Mouse (Mus musculus): Measurements from ENCODE around the gene Amhr2.

The Amhr2 gene

GRCm38 (mm10) chr15:102445146-102445545 is at the start of gene Amhr2:
Amhr2 (plus strand) TSS chr15:102445367.
- CTCF ChIA-PET: no interaction called here

DNA sequence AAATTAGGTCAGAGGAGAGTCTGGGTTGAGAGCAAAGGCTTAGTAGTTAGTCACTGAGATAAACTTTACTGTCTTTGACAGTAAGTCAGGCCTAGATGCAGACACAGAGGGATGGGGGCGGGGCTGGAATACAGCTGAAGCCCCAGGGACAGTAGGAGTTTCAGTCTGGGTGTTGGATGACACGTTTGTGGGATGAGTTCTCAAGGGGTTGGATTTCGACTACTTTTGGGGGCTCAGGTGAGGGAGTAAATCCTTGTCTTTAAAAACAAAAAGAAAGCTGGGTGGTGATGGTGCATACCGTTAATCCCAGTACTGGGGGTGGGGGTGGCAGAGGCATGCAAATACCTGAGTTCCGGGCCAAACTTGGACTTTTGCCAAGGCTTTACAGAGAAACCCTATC is 46.5 kb upstream of the Amhr2 start:
- CTCF ChIA-PET: interaction anchor here (1.0 kb wide), 2 partner anchors 22 to 29 kb away, joined by 3 read pairs; no protein-coding TSS in a partner anchor

GRCm38 (mm10) chr15:102399229-102400221 is 45.6 kb upstream of the Amhr2 start:
- CTCF ChIA-PET: interaction anchor here (0.6 to 1.0 kb wide), 7 partner anchors 15 to 137 kb away, joined by 3 to 8 read pairs (median 3); no protein-coding TSS in a partner anchor

DNA sequence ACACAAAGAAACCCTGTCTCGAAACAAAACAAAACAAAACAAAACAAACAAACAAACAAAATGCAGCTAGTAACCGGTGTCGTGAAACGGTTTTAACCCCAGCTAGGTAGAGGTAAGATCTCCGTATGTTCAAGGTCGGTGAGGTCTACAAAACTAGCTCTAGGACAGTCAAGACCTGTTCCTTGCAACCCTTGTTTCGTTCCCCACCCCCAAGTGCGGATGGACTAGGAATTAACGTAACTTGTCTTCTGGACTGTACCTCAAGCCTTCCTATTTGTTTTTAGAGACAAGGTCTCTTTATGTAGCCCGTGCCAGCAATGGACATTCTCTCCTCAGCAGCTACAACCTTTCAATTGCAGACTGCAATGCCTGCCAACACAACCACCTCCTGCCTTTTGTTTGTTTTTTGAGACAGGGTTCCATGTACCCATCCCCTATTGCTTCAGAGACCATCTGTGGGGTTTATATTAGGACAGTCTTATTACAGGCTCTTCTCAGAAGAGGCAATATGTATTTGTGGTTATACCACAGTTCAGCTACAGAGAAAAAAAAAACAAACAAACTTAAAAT is 44.6 kb upstream of the Amhr2 start:
- CTCF ChIA-PET: interaction anchor here (0.7 kb wide), 1 partner anchor 14 kb away, joined by 4 read pairs; no protein-coding TSS in a partner anchor

GRCm38 (mm10) chr15:102401278-102401677 is 43.9 kb upstream of the Amhr2 start:
- CTCF ChIA-PET: no interaction called here

- CTCF ChIA-PET: interaction anchor here (0.6 kb wide), 1 partner anchor 10 kb away, joined by 3 read pairs; no protein-coding TSS in a partner anchor
Observed at GRCm38 (mm10) chr15:102402210-102402609, 43.0 kb upstream of the Amhr2 start.

GRCm38 (mm10) chr15:102404608-102405488 is 40.3 kb upstream of the Amhr2 start:
- CTCF ChIA-PET: interaction anchor here (0.5 to 0.9 kb wide), 5 partner anchors 15 to 835 kb away, joined by 3 to 14 read pairs (median 4); partner anchors contain the start of gene Hnrnpa1

- CTCF ChIA-PET: interaction anchor here (0.6 to 0.7 kb wide), 3 partner anchors 15 to 28 kb away, joined by 3 to 8 read pairs (median 3); no protein-coding TSS in a partner anchor
Observed at GRCm38 (mm10) chr15:102405489-102406195, 39.5 kb upstream of the Amhr2 start, which contains the start of gene Sp1. Sp1 (plus strand) TSS chr15:102406143.

DNA sequence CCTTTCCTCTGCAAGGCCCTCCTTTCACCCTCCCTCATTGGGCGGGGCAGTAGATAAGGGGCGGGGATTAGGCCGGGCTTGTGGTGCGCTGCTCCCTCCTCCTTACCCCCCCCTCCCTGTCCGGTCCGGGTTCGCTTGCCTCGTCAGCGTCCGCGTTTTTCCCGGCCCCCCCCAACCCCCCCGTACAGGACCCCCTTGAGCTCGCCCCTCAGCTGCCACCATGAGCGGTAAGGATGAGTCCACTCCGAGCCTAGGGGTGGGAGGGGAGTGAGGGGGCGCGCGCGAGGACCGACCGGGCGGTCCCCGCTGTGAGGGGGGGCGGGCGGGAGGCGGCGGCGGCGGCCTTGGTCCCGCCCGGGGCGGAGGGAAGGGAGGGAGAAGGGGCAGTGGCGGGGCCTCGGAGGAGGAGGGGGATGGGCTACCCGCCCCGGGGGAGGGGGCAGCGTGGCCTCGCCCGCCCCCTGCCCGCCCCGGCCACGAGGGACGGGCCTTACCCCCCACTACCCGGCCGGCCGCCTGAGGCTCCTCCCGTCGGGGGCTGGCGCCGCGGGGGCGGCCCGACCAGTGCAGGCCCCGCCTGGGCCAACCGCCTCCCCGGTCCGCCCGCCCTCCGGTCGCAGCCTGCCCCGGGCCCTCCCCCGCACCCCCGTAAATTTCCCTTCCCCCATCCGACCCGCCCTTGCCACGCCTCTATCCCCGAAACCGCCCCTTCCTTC is 38.8 kb upstream of the Amhr2 start:
- CTCF ChIA-PET: interaction anchor here (0.7 kb wide), 1 partner anchor 29 kb away, joined by 3 read pairs; no protein-coding TSS in a partner anchor

DNA sequence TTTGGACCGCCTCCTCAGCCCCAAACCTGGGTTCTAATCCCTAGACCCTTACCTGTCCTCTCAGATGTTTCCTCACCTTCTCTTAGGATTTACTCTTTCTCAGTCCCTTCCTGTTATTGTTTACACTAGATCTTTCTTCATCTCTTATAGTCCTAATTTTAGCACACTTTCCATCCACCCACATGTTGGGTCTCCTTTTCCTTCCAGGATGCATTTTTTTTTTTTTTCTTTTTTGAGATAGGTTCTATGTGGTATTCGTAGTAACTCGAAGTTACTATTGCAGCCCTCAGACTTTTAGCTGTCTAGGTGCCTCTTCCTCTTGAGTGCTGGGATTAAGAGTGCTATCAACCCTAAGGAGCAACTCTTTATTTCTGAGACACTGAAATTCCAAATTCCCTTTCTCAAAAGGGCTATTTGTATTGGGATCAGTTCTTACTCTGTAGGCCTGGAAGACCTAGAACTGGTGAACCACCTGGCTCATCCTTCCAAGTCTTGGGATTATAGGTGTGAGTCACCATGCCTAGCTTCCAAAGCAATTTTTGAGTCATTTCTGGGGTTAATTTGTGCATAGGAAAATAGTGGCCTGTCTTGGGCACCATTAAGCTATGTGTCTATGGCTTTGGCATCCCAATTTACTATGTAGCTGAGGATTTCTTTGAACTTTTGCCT is 38.1 kb upstream of the Amhr2 start:
- CTCF ChIA-PET: interaction anchor here (0.7 to 1.9 kb wide), 2 partner anchors 13 to 55 kb away, joined by 3 to 4 read pairs; no protein-coding TSS in a partner anchor

GRCm38 (mm10) chr15:102407681-102408557 is 37.2 kb upstream of the Amhr2 start:
- CTCF ChIA-PET: interaction anchor here (0.6 to 1.9 kb wide), 4 partner anchors 12 to 55 kb away, joined by 3 to 18 read pairs (median 4); no protein-coding TSS in a partner anchor

DNA sequence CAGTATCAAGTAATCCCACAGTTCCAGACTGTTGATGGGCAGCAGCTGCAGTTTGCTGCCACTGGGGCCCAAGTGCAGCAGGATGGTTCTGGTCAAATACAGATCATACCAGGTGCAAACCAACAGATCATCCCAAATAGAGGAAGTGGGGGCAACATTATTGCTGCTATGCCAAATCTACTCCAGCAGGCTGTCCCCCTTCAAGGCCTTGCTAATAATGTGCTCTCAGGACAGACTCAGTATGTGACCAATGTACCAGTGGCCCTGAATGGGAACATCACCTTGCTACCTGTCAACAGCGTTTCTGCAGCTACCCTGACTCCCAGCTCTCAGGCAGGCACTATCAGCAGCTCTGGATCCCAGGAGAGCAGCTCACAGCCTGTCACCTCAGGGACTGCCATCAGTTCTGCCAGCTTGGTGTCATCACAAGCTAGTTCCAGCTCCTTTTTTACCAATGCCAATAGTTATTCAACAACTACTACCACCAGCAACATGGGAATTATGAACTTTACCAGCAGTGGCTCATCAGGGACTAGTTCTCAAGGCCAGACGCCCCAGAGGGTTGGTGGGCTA is 36.5 kb upstream of the Amhr2 start:
- CTCF ChIA-PET: interaction anchor here (0.6 to 1.9 kb wide), 3 partner anchors 11 to 27 kb away, joined by 4 to 18 read pairs (median 5); no protein-coding TSS in a partner anchor

DNA sequence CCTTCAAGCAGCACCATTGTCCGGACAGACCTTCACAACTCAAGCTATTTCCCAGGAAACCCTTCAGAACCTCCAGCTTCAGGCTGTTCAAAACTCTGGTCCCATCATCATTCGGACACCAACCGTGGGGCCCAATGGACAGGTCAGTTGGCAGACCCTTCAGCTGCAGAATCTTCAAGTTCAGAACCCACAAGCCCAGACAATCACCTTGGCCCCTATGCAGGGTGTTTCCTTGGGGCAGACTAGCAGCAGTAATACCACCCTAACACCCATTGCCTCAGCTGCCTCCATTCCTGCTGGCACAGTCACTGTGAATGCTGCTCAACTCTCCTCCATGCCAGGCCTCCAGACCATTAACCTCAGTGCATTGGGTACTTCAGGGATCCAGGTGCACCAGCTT is 35.9 kb upstream of the Amhr2 start:
- CTCF ChIA-PET: interaction anchor here (0.9 to 1.9 kb wide), 2 partner anchors 11 to 28 kb away, joined by 4 to 5 read pairs; no protein-coding TSS in a partner anchor

DNA sequence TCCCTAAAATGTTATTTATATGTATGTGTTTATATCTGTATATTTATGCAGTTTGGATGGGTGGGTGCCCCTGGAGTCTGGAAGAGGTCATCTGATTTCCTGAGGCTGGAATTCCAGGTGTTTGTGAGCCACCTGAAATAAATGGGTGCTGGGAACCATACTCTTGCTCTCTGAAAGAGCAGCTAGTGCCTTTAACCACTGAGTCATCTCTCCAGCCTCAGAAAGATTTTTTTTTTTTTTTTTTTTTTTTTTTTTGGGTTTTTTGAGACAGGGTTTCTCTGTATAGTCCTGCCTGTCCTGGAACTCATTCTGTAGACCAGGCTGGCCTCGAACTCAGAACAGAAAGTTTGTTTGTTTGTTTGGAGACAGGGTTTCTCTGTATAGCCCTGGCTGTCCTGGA is 34.1 kb upstream of the Amhr2 start:
- CTCF ChIA-PET: interaction anchor here (0.5 to 0.6 kb wide), 3 partner anchors 52 to 201 kb away, joined by 3 to 5 read pairs (median 5); no protein-coding TSS in a partner anchor

DNA sequence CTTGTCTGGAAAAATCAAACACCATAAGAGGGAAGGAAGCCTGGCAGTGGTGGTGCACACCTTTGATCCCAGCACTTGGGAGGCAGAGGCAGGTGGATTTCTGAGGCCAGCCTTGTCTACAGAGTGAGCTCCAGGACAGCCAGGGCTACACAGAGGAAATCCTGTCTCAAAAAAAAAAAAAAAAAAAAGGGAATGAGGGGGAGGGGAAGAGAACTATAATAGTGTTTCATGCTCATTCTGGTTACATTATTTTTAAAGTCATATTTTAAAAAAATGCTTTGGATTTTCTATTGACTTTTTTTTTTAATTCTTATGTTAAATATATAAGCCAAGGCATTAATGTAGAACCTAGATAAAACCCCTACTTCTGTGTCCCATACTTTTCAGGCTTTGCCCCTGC is 31.5 kb upstream of the Amhr2 start:
- CTCF ChIA-PET: interaction anchor here (0.7 to 1.1 kb wide), 4 partner anchors 23 to 59 kb away, joined by 3 to 4 read pairs (median 4); no protein-coding TSS in a partner anchor

DNA sequence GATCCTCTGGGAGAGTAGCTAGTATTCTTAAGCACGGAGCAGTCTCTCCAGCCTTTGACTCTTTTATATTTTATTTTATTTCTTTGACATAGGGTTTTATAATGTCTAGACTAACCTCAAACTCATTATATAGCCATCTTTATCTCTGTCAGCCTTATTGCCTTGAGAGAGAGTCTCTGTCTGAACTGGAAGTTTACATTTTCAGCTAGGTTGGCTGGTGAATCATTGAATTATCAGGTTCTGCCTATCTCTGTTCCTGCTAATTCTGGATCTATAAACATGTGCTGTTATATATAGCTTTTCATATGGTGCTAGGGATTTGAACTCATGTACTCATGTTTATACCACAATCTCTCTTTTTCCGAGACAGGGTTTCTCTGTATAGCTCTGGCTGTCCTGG is 27.6 kb upstream of the Amhr2 start:
- CTCF ChIA-PET: interaction anchor here (0.5 to 0.8 kb wide), 3 partner anchors 29 to 1495 kb away, joined by 4 to 5 read pairs (median 5); no protein-coding TSS in a partner anchor

DNA sequence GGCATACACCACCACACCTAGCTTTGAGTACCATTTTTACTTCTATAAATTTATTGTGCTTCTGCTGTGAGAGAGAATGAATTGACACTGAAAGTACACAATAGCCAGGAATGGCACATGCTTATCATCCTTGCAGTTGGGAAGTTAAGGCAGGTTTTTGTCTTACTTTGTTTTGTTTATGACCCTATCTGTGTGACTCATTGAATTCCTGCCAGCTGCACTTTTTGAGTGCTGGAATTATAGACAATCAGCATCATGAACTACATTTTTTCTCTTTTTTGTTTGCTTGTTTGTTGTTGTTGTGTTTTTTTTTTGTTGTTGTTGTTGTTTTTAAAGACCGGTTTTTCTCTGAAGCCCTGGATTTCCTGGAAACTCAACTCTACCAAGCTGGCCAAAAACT is 24.2 kb upstream of the Amhr2 start:
- CTCF ChIA-PET: interaction anchor here (0.6 to 2.3 kb wide), 4 partner anchors 12 to 40 kb away, joined by 3 to 12 read pairs (median 4); no protein-coding TSS in a partner anchor
